Comparison of ENCODE assay signal across 9 mouse cellular contexts in genomic region chr12:31376326-31376950, GRCm38 (mm10). TPM values are rescaled to one million over a fixed set of nuclear protein-coding genes. Genes with fewer than 3 reads are reported as not detected.
A peak's percentile ranks its signal among the peaks of the same experiment; 100 is the strongest.
DNase-seq lines count a peak whose midpoint lies in the region; ATAC-seq and TF ChIP-seq lines count a peak whose summit lies in the region.
"Had no signal": no experiment of that assay in that cellular context is flagged by ENCODE, and none has a peak within 500 bp of the region (broad histone marks: within the 10 kb centered on the region; RNA-seq: fewer than 3 reads in every experiment).

No protein-coding gene starts in this region.

- H3K4me1 ChIP-seq in ES-E14 (ENCODE audit: control insufficient read depth in 2 of 2, insufficient read depth in 2 of 2, low read length in 2 of 2, poor library complexity in 1 of 2): peaks cover 0 to 5% of the 10 kb centered on the region in 2 experiments; a peak in 1 of 4 replicates
- H3K4me1 ChIP-seq in forebrain, embryonic 15.5 days: peaks cover 18% of the 10 kb centered on the region
- peaks cover 16% of the 10 kb centered on the region for H3K4me1 ChIP-seq in kidney, embryonic 15.5 days
- peaks cover 7% of the 10 kb centered on the region; the same call in 1 of the 2 replicates for H3K4me1 ChIP-seq in midbrain, embryonic 12.5 days

- no peaks in the 10 kb centered on the region for H3K27me3 ChIP-seq in forebrain, embryonic 15.5 days
- H3K27me3 ChIP-seq in kidney, embryonic 15.5 days: no peaks in the 10 kb centered on the region
- H3K27me3 ChIP-seq in midbrain, embryonic 12.5 days: no peaks in the 10 kb centered on the region
- H3K27me3 ChIP-seq: CH12.LX had no signal

- no peak overlapping the region for H3K4me3 ChIP-seq in ES-E14 (ENCODE audit: insufficient read depth in 1 of 2, low read depth in 1 of 2, low read length in 2 of 2, poor library complexity in 1 of 2, severe bottlenecking in 1 of 2)
- peak overlapping the region; percentile 35 for H3K4me3 ChIP-seq in forebrain, embryonic 15.5 days
- H3K4me3 ChIP-seq in kidney, embryonic 15.5 days (replicated peaks): peak overlapping the region; percentile 36
- peak overlapping the region; percentile 23 for H3K4me3 ChIP-seq in midbrain, embryonic 12.5 days

- DNase-seq in cerebellum, adult 11 months: no peak
- peak; percentile 15 for DNase-seq in ES-E14 (ENCODE audit: low read depth, low spot score)
- no peak for DNase-seq in right cerebral cortex, postnatal 14 days
- no peak for DNase-seq in frontal cortex, postnatal 25 days (ENCODE audit: low spot score in 2 of 2)

- in situ Hi-C loops in ES-E14 (cut with MboI; ENCODE audit: low sequenced_read_pairs in 2 of 2, unreplicated experiment in 2 of 2): no loop called here

- H3K9me3 ChIP-seq in ES-E14 (ENCODE audit: control insufficient read depth, insufficient read depth, low read depth, low read length): no peaks in the 10 kb centered on the region
- H3K9me3 ChIP-seq in forebrain, embryonic 15.5 days: no peaks in the 10 kb centered on the region
- H3K9me3 ChIP-seq in kidney, embryonic 15.5 days (replicated peaks): no peaks in the 10 kb centered on the region
- no peaks in the 10 kb centered on the region for H3K9me3 ChIP-seq in midbrain, embryonic 12.5 days

- peak overlapping the region; percentile 53 for H3K4me2 ChIP-seq in forebrain, embryonic 15.5 days (replicated peaks)
- peak overlapping the region; percentile 62 for H3K4me2 ChIP-seq in kidney, embryonic 15.5 days
- H3K4me2 ChIP-seq in midbrain, embryonic 12.5 days (replicated peaks): peak overlapping the region; percentile 48

- WGBS in forebrain, embryonic 15.5 days: 10% methylated on average over 13 of the region's 13 CpGs
- 6% methylated on average over 13 of the region's 13 CpGs for WGBS in kidney, embryonic 15.5 days
- 13% methylated on average over 13 of the region's 13 CpGs for WGBS in midbrain, embryonic 12.5 days

- no peaks in the 10 kb centered on the region for H3K36me3 ChIP-seq in ES-E14 (ENCODE audit: control insufficient read depth, insufficient read depth, low read length, poor library complexity, severe bottlenecking)
- H3K36me3 ChIP-seq in forebrain, embryonic 15.5 days: no peaks in the 10 kb centered on the region
- H3K36me3 ChIP-seq in kidney, embryonic 15.5 days: no peaks in the 10 kb centered on the region
- H3K36me3 ChIP-seq in midbrain, embryonic 12.5 days: no peaks in the 10 kb centered on the region

- H3K27ac ChIP-seq in ES-E14 (ENCODE audit: insufficient read depth, low read depth, low read length, poor library complexity, severe bottlenecking): no peak overlapping the region
- 0 out of 2 replicates have a peak overlapping the region, but pooled peaks have one; percentile 12 for H3K27ac ChIP-seq in forebrain, embryonic 15.5 days (replicated peaks)
- 0 out of 2 replicates have a peak overlapping the region, but pooled peaks have one; percentile 16 for H3K27ac ChIP-seq in kidney, embryonic 15.5 days
- H3K27ac ChIP-seq in midbrain, embryonic 12.5 days (replicated peaks): no peak overlapping the region

- peak; percentile 60; the same call in 1 of the 2 replicates for ATAC-seq in cerebellum, adult (ENCODE audit: insufficient number of reproducible peaks, low FRiP score, low TSS enrichment)
- peak; percentile 55; the same call in 1 of the 2 replicates for ATAC-seq in forebrain, embryonic 15.5 days (replicated peaks)
- peak; percentile 64 for ATAC-seq in kidney, embryonic 15.5 days (replicated peaks; ENCODE audit: low FRiP score)
- 0 out of 2 replicates have a peak, but pooled peaks have one; percentile 28 for ATAC-seq in midbrain, embryonic 12.5 days (ENCODE audit: low FRiP score, low read depth)

- no peak overlapping the region for H3K9ac ChIP-seq in ES-E14 (ENCODE audit: insufficient read depth, low read depth, low read length, poor library complexity, severe bottlenecking)
- peak overlapping the region; percentile 50 for H3K9ac ChIP-seq in forebrain, embryonic 15.5 days (replicated peaks)
- 0 out of 2 replicates have a peak overlapping the region, but pooled peaks have one; percentile 21 for H3K9ac ChIP-seq in kidney, embryonic 15.5 days
- peak overlapping the region; percentile 35; the same call in 1 of the 2 replicates for H3K9ac ChIP-seq in midbrain, embryonic 12.5 days (replicated peaks)

TF ChIP-seq in ES-E14, 5 proteins besides CTCF, POLR2A, EP300 and RAD21:
- TF ChIP-seq HCFC1 (IDR thresholded peaks at IDR 0.05; ENCODE audit: borderline replicate concordance, insufficient read depth, low read length): no peak
- no peak for TF ChIP-seq ZNF384 (IDR thresholded peaks at IDR 0.05; ENCODE audit: low read depth, low read length)
- no peak for TF ChIP-seq ZC3H11A (IDR thresholded peaks at IDR 0.05; ENCODE audit: borderline replicate concordance, low read depth, low read length)
- no peak for TF ChIP-seq CHD2 (IDR thresholded peaks at IDR 0.05; ENCODE audit: low read depth, low read length)
- TF ChIP-seq MAFK (IDR thresholded peaks at IDR 0.05; ENCODE audit: insufficient read depth, low read depth, low read length): no peak

RNA-seq across cellular contexts. Expression of gene Slc26a3, which starts 14.2 kb away (rescaled TPM):
- not detected in 2 replicates for total RNA-seq in ES-E14 (2012; rRNA removed)
- 0.08 and 0.11 TPM in 2 replicates for polyA plus RNA-seq in forebrain, embryonic 15.5 days (2015; fragmentation: Nextera tagmentation; extraction: Ambion mirVana)
- polyA plus RNA-seq in kidney, embryonic 15.5 days (2015; fragmentation: Nextera tagmentation; extraction: Ambion mirVana): 0.05 TPM in 1 of 2 replicates, not detected in the other
- polyA plus RNA-seq in midbrain, embryonic 12.5 days (2016; fragmentation: Nextera tagmentation; extraction: Ambion mirVana): not detected in 2 replicates
- total RNA-seq: CH12.LX had no signal

RNA-seq across cellular contexts. Expression of gene Dld, which starts 25.2 kb away (rescaled TPM):
- 39.5 and 62.8 TPM in 2 replicates for total RNA-seq in ES-E14 (2012; rRNA removed)
- polyA plus RNA-seq in forebrain, embryonic 15.5 days (2015; fragmentation: Nextera tagmentation; extraction: Ambion mirVana): 115 and 126 TPM in 2 replicates
- 144 and 151 TPM in 2 replicates for polyA plus RNA-seq in kidney, embryonic 15.5 days (2015; fragmentation: Nextera tagmentation; extraction: Ambion mirVana)
- 143 and 144 TPM in 2 replicates for polyA plus RNA-seq in midbrain, embryonic 12.5 days (2016; fragmentation: Nextera tagmentation; extraction: Ambion mirVana)

Comparison
In these comparisons a context has a peak if more than half of its experiments do, and no peak if none do; other contexts are left out.
1. H3K27ac ChIP-seq: peak in forebrain, embryonic 15.5 days (single experiment) and kidney, embryonic 15.5 days (single experiment); none in ES-E14 (single experiment) and midbrain, embryonic 12.5 days (single experiment).
2. H3K4me3 ChIP-seq: peak in forebrain, embryonic 15.5 days (single experiment), kidney, embryonic 15.5 days (single experiment) and midbrain, embryonic 12.5 days (single experiment); none in ES-E14 (0 of 2).
3. Peak in every context shown above with its lines, with median percentiles within 50 percentile points of each other: ATAC-seq and H3K4me2 ChIP-seq.